Mouse (Mus musculus) forebrain, embryonic 14.5 days (tissue): ENCODE results near the gene Fndc7. TPM values are rescaled to one million over a fixed set of nuclear protein-coding genes. Genes with fewer than 3 reads are reported as not detected.

Experiments used
- ATAC-seq: fragments of 200-750 bp; cut with Nextera tagmentation; 2 replicates; pipeline ENCODE4 v1.8.0; 2017; ENCODE audit warnings: mild to moderate bottlenecking, moderate library complexity
- DNase-seq: peaks from one replicate; pipeline ENCODE4 v3.0.0-alpha.2; 2015; ENCODE audit warnings: low spot score
- H3K27ac ChIP-seq: fragments of 300-500 bp; sonication (generic); 2 replicates; pipeline ENCODE4 v1.5.1; 2014; ENCODE audit warnings: low read depth, mild to moderate bottlenecking, control low read depth, low read length, moderate library complexity
- H3K27me3 ChIP-seq: fragments of 300-500 bp; sonication (generic); replicated peaks from 2 replicates; pipeline ENCODE4 v1.6.1; 2014; ENCODE audit warnings: low read length, control low read depth, mixed read lengths; ENCODE audit not compliant: control insufficient read depth, insufficient read depth
- H3K36me3 ChIP-seq: fragments of 300-500 bp; sonication (generic); 2 replicates; pipeline ENCODE4 v1.6.1; 2014; ENCODE audit warnings: low read length, control low read depth; ENCODE audit not compliant: control insufficient read depth, insufficient read depth
- H3K4me1 ChIP-seq: fragments of 300-500 bp; sonication (generic); 2 replicates; pipeline ENCODE4 v1.6.1; 2014; ENCODE audit warnings: antibody characterized with exemption, low read length, control low read depth; ENCODE audit not compliant: control insufficient read depth, insufficient read depth
- H3K4me2 ChIP-seq: fragments of 300-500 bp; sonication (generic); 2 replicates; pipeline ENCODE4 v1.6.1; 2014; ENCODE audit warnings: mild to moderate bottlenecking, control low read depth, low read length
- H3K4me3 ChIP-seq: fragments of 300-500 bp; sonication (generic); 2 replicates; pipeline ENCODE4 v1.5.1; 2014; ENCODE audit warnings: low read depth, low read length, control low read depth
- H3K9ac ChIP-seq: fragments of 300-500 bp; sonication (generic); 2 replicates; pipeline ENCODE4 v1.6.1; 2014; ENCODE audit warnings: mild to moderate bottlenecking, low read length, control low read depth, moderate library complexity
- H3K9me3 ChIP-seq: fragments of 300-500 bp; sonication (generic); replicated peaks from 2 replicates; pipeline ENCODE4 v1.6.1; 2016; ENCODE audit warnings: low read length, control low read depth, mixed read lengths; ENCODE audit not compliant: control insufficient read depth
- WGBS: fragments of 180-500 bp; shearing (Covaris S2); extraction: QIAGEN DNeasy Blood & Tissue Kit; methylation state at CpG from one replicate; pipeline ENCODE4 v1.1.7; 2014; 5-methylcytosine and 5-hydroxymethylcytosine counted together
- polyA plus RNA-seq: library from polyadenylated mRNA; unstranded; fragments of >200 nt; fragmentation: Nextera tagmentation; extraction: Ambion mirVana; gene quantifications from 2 replicates; pipeline ENCODE4 v1.2.1, GENCODE M21; 2014

The Fndc7 gene
- polyA plus RNA-seq, 1 experiment from 2014 or later, result not detected

DNA sequence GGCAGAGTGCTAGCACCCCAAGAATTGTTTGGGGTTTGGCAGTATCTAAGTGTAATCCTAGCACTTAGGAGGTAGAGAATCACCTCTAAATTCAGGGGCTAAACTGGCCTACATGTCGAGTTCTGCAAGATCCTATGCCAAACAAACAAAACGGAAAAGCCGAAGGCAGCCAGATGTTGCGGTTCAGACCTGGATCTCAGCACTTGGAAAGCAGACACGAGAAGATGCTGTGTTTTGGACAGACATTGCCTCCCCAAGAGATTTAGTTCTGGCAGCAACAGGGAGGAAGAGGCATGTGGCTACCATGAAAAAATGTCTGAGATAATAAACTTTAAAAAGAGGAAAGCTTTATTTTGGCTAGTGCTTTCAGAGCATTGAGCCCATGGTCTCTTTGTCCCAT, 10.9 kb upstream of the Fndc7 start:
- Histone ChIP-seq H3K27me3 (no peaks in the 10 kb centered on the region), H3K36me3 (peaks cover 40% of the 10 kb centered on the region), H3K4me1 (no peaks in the 10 kb centered on the region), H3K9me3 (0 out of 2 replicates have a peak, but pooled peaks cover 3% of the 10 kb centered on the region), H3K9ac (no peak overlapping the region), H3K27ac (no peak overlapping the region), H3K4me2 (no peak overlapping the region), H3K4me3 (no peak overlapping the region)
- 84% methylated on average over 5 of the region's 5 CpGs for WGBS
- no peak for DNase-seq
- no peak for ATAC-seq

DNA sequence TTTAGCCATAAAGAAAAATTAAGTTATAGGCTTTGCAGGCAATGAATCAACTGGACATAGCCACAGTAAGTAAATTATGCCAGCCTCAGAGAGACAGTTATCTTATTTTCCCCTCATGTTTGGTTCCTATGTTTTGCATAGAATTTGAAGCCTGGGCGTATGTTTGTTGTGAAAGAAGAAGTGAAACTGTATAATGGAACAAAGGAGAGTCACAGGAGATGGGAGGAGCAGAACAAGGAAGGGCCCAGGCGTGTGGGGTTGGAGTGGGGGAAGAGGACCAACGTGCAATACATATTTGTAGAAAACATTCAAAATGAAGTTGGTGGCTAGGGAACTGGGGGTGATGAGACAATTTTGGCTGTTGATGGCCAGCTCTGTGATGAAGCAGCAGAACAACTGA, 10.3 kb upstream of the Fndc7 start:
- ATAC-seq (no peak), DNase-seq (no peak)
- Histone ChIP-seq H3K27me3 (no peaks in the 10 kb centered on the region), H3K4me2 (no peak overlapping the region), H3K36me3 (peaks cover 35% of the 10 kb centered on the region), H3K4me3 (no peak overlapping the region), H3K27ac (no peak overlapping the region), H3K4me1 (no peaks in the 10 kb centered on the region), H3K9me3 (0 out of 2 replicates have a peak, but pooled peaks cover 3% of the 10 kb centered on the region), H3K9ac (no peak overlapping the region)
- 84% methylated on average over 3 of the region's 3 CpGs for whole genome bisulfite sequencing

DNA sequence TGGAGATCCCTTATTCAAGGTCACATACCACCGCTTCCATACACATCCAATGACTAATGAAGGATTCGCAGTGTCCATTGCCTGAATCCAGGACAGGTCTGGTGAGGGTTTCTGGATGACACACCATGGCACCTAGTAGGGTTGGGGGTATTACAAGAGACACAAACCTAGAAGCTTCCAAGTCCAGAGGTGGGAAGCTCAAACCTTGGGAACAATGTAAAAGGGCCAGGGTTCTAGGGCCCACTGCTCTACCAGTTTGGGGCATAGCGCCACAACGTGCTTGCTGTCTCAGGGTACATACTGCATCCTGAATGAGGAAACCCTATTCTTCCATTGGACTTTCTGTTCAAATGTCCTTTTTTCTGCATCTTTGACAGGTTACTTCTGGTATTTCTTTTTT, 8.8 kb upstream of the Fndc7 start:
- 94% methylated on average over 4 of the region's 4 CpGs for WGBS
- Histone ChIP-seq H3K27ac (no peak overlapping the region), H3K4me2 (no peak overlapping the region), H3K9ac (no peak overlapping the region), H3K4me3 (no peak overlapping the region), H3K36me3 (peaks cover 20% of the 10 kb centered on the region), H3K4me1 (no peaks in the 10 kb centered on the region), H3K27me3 (no peaks in the 10 kb centered on the region), H3K9me3 (0 out of 2 replicates have a peak, but pooled peaks cover 3% of the 10 kb centered on the region)
- ATAC-seq, result no peak
- no peak for DNase-seq

DNA sequence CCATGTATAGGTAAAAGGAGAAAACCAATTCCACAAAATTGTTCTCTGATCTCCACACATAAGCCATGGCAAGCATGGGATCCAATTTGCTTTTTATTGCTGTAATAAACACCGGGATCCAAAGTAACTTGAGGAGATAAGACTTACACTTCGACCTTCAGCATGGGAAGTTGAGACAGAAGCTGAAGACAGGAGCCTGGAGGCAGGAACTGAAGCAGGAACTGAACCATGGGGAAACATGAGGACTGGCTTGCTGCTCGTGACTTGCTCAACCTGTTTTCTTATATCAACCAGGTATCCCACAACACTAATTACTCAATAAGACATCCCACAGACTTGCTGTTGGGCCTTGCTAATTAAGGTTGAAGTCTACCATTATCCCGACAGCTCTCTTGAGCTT, 3.1 kb upstream of the Fndc7 start:
- no peaks in the 10 kb centered on the region for H3K4me1 ChIP-seq
- no peak overlapping the region for H3K4me2 ChIP-seq
- ATAC-seq, result no peak
- no peak overlapping the region for H3K27ac ChIP-seq
- H3K9me3 ChIP-seq, result no peaks in the 10 kb centered on the region
- 79% methylated on average over 4 of the region's 4 CpGs for WGBS
- no peak overlapping the region for H3K4me3 ChIP-seq
- DNase-seq, result no peak
- no peak overlapping the region for H3K9ac ChIP-seq
- no peaks in the 10 kb centered on the region for H3K36me3 ChIP-seq
- no peaks in the 10 kb centered on the region for H3K27me3 ChIP-seq

DNA sequence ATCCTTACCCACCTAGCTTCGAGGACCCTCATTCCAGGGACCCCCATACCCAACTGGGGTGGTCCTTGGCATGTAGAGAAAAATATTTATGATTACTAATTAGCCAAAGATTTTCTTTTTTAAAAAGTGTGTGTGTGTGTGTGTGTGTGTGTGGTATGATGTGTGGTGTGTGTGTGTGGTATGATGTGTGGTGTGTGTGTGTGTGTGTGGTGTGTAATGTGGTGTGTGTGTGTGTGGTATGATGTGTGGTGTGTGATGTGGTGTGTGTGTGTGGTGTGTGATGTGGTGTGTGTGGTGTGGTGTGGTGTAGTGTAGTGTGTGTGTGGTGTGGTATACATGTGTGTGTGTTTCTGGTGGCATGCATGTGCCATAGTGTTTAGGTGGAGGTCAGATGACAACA, 2.3 kb upstream of the Fndc7 start:
- H3K27me3 ChIP-seq, result no peaks in the 10 kb centered on the region
- no peak overlapping the region for H3K27ac ChIP-seq
- ATAC-seq (no peak), DNase-seq (no peak)
- no peaks in the 10 kb centered on the region for H3K9me3 ChIP-seq
- no peaks in the 10 kb centered on the region for H3K36me3 ChIP-seq
- H3K4me2 ChIP-seq, result no peak overlapping the region
- 84% methylated on average over 1 of the region's 1 CpGs for WGBS
- no peak overlapping the region for H3K4me3 ChIP-seq
- H3K9ac ChIP-seq, result no peak overlapping the region
- H3K4me1 ChIP-seq, result no peaks in the 10 kb centered on the region

DNA sequence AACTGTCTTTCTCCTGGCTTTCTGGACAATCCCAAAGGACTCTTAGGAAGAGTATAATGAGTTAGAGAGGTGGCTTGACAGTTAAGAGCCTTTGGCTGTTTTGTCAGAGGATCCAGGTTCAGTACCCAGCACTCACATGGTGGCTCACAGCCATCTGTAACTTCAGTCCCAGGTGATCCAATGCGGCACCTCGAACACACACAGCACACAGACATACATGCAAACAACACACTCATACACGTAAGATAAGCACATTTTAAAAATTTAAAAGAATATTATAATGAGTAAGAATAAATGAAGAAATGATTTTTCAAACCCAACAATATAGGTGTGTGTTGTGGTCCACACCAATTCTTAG, 2.2 kb downstream of the Fndc7 start:
- H3K9me3 ChIP-seq, result no peaks in the 10 kb centered on the region
- H3K27me3 ChIP-seq, result no peaks in the 10 kb centered on the region
- no peak overlapping the region for H3K9ac ChIP-seq
- no peak overlapping the region for H3K4me3 ChIP-seq
- no peak overlapping the region for H3K27ac ChIP-seq
- ATAC-seq (no peak), DNase-seq (no peak)
- WGBS, result 94% methylated on average over 3 of the region's 3 CpGs
- no peaks in the 10 kb centered on the region for H3K4me1 ChIP-seq
- no peak overlapping the region for H3K4me2 ChIP-seq
- no peaks in the 10 kb centered on the region for H3K36me3 ChIP-seq

DNA sequence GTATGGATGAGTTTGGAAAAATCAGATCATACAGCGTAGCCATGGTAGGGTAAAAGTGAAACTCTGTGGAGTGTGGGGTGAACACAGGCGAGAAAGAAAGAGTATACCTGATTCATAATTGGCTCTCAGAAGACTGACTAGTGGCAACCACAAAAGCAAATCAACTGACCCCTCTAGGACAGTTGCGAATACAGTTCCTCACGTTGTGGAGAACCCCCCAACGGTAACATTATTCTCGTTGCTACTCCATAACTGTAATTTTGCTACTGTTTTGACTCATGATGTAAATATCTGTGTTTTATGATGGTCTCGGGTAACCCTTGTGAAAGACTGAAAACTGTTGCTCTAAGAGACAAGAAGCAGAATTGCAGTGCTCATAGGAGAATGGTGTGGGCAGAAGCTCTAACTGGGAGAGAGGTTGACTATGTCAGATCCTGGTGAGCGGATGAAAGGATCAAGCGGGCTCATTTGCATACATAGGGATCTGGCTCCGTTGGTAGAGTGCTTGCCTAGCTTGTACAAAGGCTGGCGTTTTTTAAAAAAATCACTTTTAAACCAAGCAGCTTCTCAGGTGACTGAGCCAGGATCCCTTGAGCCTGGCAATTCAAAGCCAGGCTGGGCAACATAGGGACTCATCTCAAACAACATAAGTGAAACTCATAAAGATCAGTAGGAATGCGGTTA, 2.7 kb downstream of the Fndc7 start:
- Histone ChIP-seq H3K4me3 (no peak overlapping the region), H3K9ac (no peak overlapping the region), H3K4me1 (no peaks in the 10 kb centered on the region), H3K9me3 (no peaks in the 10 kb centered on the region), H3K36me3 (no peaks in the 10 kb centered on the region), H3K27me3 (no peaks in the 10 kb centered on the region), H3K27ac (no peak overlapping the region), H3K4me2 (no peak overlapping the region)
- no peak for DNase-seq
- ATAC-seq, result no peak
- WGBS, result 64% methylated on average over 12 of the region's 12 CpGs

DNA sequence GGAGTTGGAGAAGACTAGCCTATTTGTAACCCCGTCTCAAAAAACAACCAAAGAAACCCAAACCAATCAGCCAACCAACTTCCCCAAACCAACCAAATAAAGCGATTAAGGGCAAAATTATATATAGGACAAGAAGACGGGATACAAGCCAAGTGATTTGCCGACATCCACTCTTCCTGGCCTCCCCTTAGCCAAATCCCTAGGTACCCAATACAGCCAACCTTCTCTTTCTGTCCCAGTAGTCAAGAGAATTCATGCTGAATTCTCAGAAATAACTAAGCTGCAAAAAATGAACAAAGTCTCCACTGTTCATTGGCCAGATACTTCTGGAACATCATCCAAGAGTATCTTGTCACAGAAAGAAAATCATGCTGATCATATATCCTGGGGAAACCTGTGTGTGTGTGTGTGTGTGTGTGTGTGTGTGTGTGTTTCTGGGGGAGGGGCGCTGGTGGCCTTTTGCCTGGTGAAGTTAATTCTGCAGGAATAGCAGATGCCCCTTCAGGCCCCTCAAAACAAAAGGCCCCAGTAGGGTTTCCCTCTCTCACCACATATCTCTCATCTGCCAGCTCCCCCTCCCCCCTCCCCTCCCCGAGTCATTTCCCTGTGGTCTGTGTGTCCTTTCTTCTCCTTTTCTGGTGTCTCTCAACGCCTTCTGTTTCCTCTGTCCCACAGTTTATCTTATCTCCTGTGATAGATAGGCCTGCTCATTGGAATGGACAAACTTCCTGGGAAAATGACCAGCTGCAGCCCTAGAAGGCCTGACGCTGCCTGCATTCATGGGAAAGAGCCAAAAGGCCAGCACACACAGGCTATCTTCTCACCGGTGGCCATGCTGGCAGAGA, 3.9 kb downstream of the Fndc7 start:
- Histone ChIP-seq H3K9ac (no peak overlapping the region), H3K4me2 (no peak overlapping the region), H3K4me3 (no peak overlapping the region), H3K27ac (no peak overlapping the region), H3K4me1 (no peaks in the 10 kb centered on the region), H3K27me3 (no peaks in the 10 kb centered on the region), H3K9me3 (no peaks in the 10 kb centered on the region), H3K36me3 (no peaks in the 10 kb centered on the region)
- WGBS, result 62% methylated on average over 9 of the region's 9 CpGs
- ATAC-seq (no peak), DNase-seq (no peak)

DNA sequence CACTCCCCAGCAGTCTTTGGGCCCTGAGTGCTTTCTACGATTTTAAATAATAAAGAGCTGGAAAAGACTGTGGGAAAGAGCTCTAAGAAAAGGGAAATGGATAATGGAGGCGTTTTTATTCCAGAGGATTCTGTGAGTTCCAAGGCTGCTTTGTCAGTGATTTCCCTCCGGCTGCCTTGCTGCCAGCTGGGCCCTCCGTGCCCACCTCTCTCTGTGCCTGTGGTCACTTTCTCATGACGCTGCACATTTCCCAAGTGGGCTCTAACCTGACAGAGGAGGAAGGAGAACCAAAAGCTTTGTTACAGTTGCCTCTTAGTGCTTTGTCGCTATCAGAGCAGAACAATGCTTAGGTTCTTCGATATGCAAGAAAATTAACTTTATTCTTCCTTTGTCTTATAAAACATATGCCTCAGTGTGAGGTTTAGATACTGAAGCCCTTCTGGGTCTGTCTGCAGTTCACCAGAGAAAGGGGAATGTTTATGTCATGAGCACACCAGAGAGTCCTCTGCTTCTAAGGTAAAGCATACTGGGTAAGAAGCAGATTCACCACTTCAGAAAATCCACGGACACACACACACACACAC, 5.0 kb downstream of the Fndc7 start:
- H3K4me3 ChIP-seq, result no peak overlapping the region
- H3K4me2 ChIP-seq, result no peak overlapping the region
- no peaks in the 10 kb centered on the region; the same call in 1 of the 2 replicates for H3K4me1 ChIP-seq
- WGBS, result 43% methylated on average over 8 of the region's 8 CpGs
- no peak for ATAC-seq
- no peak overlapping the region for H3K27ac ChIP-seq
- H3K27me3 ChIP-seq, result no peaks in the 10 kb centered on the region
- H3K36me3 ChIP-seq, result no peaks in the 10 kb centered on the region
- H3K9me3 ChIP-seq, result no peaks in the 10 kb centered on the region
- DNase-seq, result peak; percentile 25
- H3K9ac ChIP-seq, result no peak overlapping the region
